8 mouse cellular contexts compared by ENCODE assay signal in genomic region chr7:89843533-89843932, GRCm38 (mm10). TPM values are rescaled to one million over a fixed set of nuclear protein-coding genes. Genes with fewer than 3 reads are reported as not detected.
DNase-seq lines count a peak whose midpoint lies in the region; ATAC-seq lines count a peak whose summit lies in the region.

No protein-coding gene starts in this region.

- no peak overlapping the region for H3K4me3 ChIP-seq in neural tube, embryonic 11.5 days (ENCODE audit: low read depth, low read length)

- intact Hi-C loops in heart, postnatal 25 days (cut with DNase I) = loop anchor here (10.0 kb wide), 1 partner anchor 369 kb away; no protein-coding TSS in a partner anchor

- ATAC-seq in neural tube, embryonic 11.5 days (ENCODE audit: insufficient read depth, low FRiP score, low TSS enrichment) = no peak

- no peaks in the 10 kb centered on the region for H3K4me1 ChIP-seq in neural tube, embryonic 11.5 days (ENCODE audit: control insufficient read depth, insufficient read depth, low read length)

- no peak overlapping the region for H3K4me2 ChIP-seq in neural tube, embryonic 11.5 days (ENCODE audit: low read depth)

- no peak overlapping the region for H3K27ac ChIP-seq in neural tube, embryonic 11.5 days (ENCODE audit: low read depth, low read length)

- no peaks in the 10 kb centered on the region for H3K27me3 ChIP-seq in neural tube, embryonic 11.5 days (ENCODE audit: control insufficient read depth, insufficient read depth, low read length)

- no peaks in the 10 kb centered on the region for H3K36me3 ChIP-seq in neural tube, embryonic 11.5 days (ENCODE audit: control insufficient read depth, insufficient read depth, low read length)

- 34% methylated on average over 6 of the region's 6 CpGs for WGBS in neural tube, embryonic 11.5 days

- no peak overlapping the region for H3K9ac ChIP-seq in neural tube, embryonic 11.5 days (ENCODE audit: low read length)

- peak; percentile 84 for DNase-seq in heart, adult 11 months
- no peak for DNase-seq in heart, postnatal 25 days (ENCODE audit: low spot score)
- peak; percentile 37 for DNase-seq in neural tube, embryonic 11.5 days (ENCODE audit: low spot score)
- DNase-seq in neural tube, embryonic 10.5 days (ENCODE audit: extremely low spot score, low spot score) = no peak
- peak; percentile 75 for DNase-seq in R1 (ENCODE audit: low read depth, low spot score)
- DNase-seq in kidney, postnatal 36 days = peak; percentile 27 to 76
- DNase-seq in right cerebral cortex, adult 18-20 months = no peak
- no peak for DNase-seq in layer of hippocampus, adult 9-11 months

- no peaks in the 10 kb centered on the region for H3K9me3 ChIP-seq in neural tube, embryonic 11.5 days (ENCODE audit: control insufficient read depth, low read length)

RNA-seq across cellular contexts. Expression of gene Ccdc81, which starts 59.9 kb away (rescaled TPM):
- total RNA-seq in heart, postnatal 25 days (2021) = not detected
- not detected in 2 replicates for polyA plus RNA-seq in neural tube, embryonic 11.5 days (2014; fragmentation: Nextera tagmentation; extraction: Ambion mirVana)

Comparison
In these comparisons a context has a peak if more than half of its experiments do, and no peak if none do; other contexts are left out.
1. DNase-seq: peak in heart, adult 11 months (single experiment), neural tube, embryonic 11.5 days (single experiment), R1 (single experiment) and kidney, postnatal 36 days (2 of 2); none in heart, postnatal 25 days (single experiment), neural tube, embryonic 10.5 days (single experiment), right cerebral cortex, adult 18-20 months (single experiment) and layer of hippocampus, adult 9-11 months (single experiment).